In the genomic region with DNA sequence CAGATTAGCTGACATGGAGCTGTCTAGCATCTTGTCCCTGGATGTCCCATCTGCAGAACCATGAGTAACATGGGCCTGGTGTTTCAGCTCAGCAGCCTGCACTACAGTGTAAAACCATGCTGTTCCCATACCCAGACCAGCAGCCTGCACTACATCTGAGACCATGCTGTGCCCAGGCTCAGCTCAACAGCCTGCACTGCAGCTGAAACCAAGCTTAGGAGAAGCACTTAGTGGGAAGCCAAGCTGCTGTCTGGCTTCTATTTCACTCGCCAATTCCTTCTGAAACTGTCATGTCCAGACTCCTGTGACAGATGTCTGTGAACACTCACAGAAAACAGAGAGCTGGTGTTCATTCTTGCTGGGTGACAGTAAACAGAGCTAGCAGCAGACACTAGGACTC, we compare ENCODE assay signal across 18 mouse cellular contexts.
A peak's percentile ranks its signal among the peaks of the same experiment; 100 is the strongest.
DNase-seq lines count a peak whose midpoint lies in the region; ATAC-seq and TF ChIP-seq lines count a peak whose summit lies in the region.
"Had no signal": no experiment of that assay in that cellular context is flagged by ENCODE, and none has a peak within 500 bp of the region (broad histone marks: within the 10 kb centered on the region; RNA-seq: fewer than 3 reads in every experiment).

No protein-coding gene starts in this region.

- peaks cover 37% of the 10 kb centered on the region for H3K4me1 ChIP-seq in heart, embryonic 12.5 days (replicated peaks)
- H3K4me1 ChIP-seq in midbrain, postnatal 0 days (ENCODE audit: insufficient read depth, low read length) = no peaks in the 10 kb centered on the region
- no peaks in the 10 kb centered on the region for H3K4me1 ChIP-seq in midbrain, embryonic 16.5 days (ENCODE audit: control insufficient read depth, insufficient read depth, low read length)
- H3K4me1 ChIP-seq: hindbrain, embryonic 15.5 days; limb, embryonic 13.5 days; midbrain, embryonic 13.5 days had no signal

- no peaks in the 10 kb centered on the region for H3K27me3 ChIP-seq in heart, embryonic 12.5 days (replicated peaks)
- no peaks in the 10 kb centered on the region for H3K27me3 ChIP-seq in midbrain, postnatal 0 days (ENCODE audit: insufficient read depth, low read length)
- no peaks in the 10 kb centered on the region for H3K27me3 ChIP-seq in midbrain, embryonic 16.5 days (ENCODE audit: control insufficient read depth, insufficient read depth, low read depth, low read length)
- H3K27me3 ChIP-seq: CH12.LX; hindbrain, embryonic 15.5 days; limb, embryonic 13.5 days; midbrain, embryonic 13.5 days; Patski had no signal

- no peaks in the 10 kb centered on the region for H3K36me3 ChIP-seq in heart, embryonic 12.5 days
- H3K36me3 ChIP-seq in midbrain, postnatal 0 days (ENCODE audit: insufficient read depth, low read length) = no peaks in the 10 kb centered on the region
- H3K36me3 ChIP-seq in midbrain, embryonic 16.5 days (ENCODE audit: control insufficient read depth, insufficient read depth, low read length) = no peaks in the 10 kb centered on the region
- H3K36me3 ChIP-seq: hindbrain, embryonic 15.5 days; midbrain, embryonic 13.5 days had no signal

- H3K4me3 ChIP-seq in heart, embryonic 12.5 days = no peak overlapping the region
- H3K4me3 ChIP-seq in midbrain, postnatal 0 days (ENCODE audit: low read depth, low read length) = no peak overlapping the region
- H3K4me3 ChIP-seq in midbrain, embryonic 16.5 days (ENCODE audit: low read depth, low read length) = no peak overlapping the region
- no peak overlapping the region for H3K4me3 ChIP-seq in gastrocnemius, adult 2 months
- H3K4me3 ChIP-seq: heart, adult 2 months; hindbrain, embryonic 15.5 days; limb, embryonic 13.5 days; midbrain, embryonic 13.5 days had no signal

- H3K27ac ChIP-seq in heart, embryonic 12.5 days (ENCODE audit: poor library complexity, severe bottlenecking) = peak overlapping the region; percentile 50
- H3K27ac ChIP-seq in midbrain, postnatal 0 days (ENCODE audit: low read depth, low read length) = no peak overlapping the region
- H3K27ac ChIP-seq in midbrain, embryonic 16.5 days (ENCODE audit: low read length) = no peak overlapping the region
- H3K27ac ChIP-seq in gastrocnemius, adult 2 months = no peak overlapping the region
- H3K27ac ChIP-seq: heart, adult 2 months; hindbrain, embryonic 15.5 days; limb, embryonic 13.5 days; midbrain, embryonic 13.5 days had no signal

- H3K9me3 ChIP-seq in heart, embryonic 12.5 days (replicated peaks) = no peaks in the 10 kb centered on the region
- H3K9me3 ChIP-seq in midbrain, postnatal 0 days (ENCODE audit: low read length) = no peaks in the 10 kb centered on the region
- H3K9me3 ChIP-seq in midbrain, embryonic 16.5 days (replicated peaks; ENCODE audit: control insufficient read depth, low read length, poor library complexity, severe bottlenecking) = no peaks in the 10 kb centered on the region
- H3K9me3 ChIP-seq: hindbrain, embryonic 15.5 days; limb, embryonic 13.5 days; midbrain, embryonic 13.5 days had no signal

- intact Hi-C loops in heart, postnatal 36 days (cut with DNase I) = no loop called here
- intact Hi-C loops in gastrocnemius, adult 2 months (cut with DNase I) = no loop called here

- 19% methylated on average over 1 of the region's 1 CpGs for WGBS in heart, embryonic 12.5 days
- WGBS in midbrain, postnatal 0 days = 71% methylated on average over 1 of the region's 1 CpGs
- WGBS in midbrain, embryonic 16.5 days = 74% methylated on average over 1 of the region's 1 CpGs

- H3K9ac ChIP-seq in heart, embryonic 12.5 days = no peak overlapping the region
- no peak overlapping the region for H3K9ac ChIP-seq in midbrain, postnatal 0 days (replicated peaks; ENCODE audit: low read length, poor library complexity, severe bottlenecking)
- H3K9ac ChIP-seq in midbrain, embryonic 16.5 days (ENCODE audit: low read depth, low read length) = no peak overlapping the region
- H3K9ac ChIP-seq: hindbrain, embryonic 15.5 days; limb, embryonic 13.5 days; midbrain, embryonic 13.5 days had no signal

- peak; percentile 39 to 67 for DNase-seq in cerebellum, postnatal 10 days
- no peak for DNase-seq in cerebellum, adult 11 months
- DNase-seq in heart, postnatal 36 days = no peak
- peak; percentile 66 for DNase-seq in midbrain, postnatal 0 days (ENCODE audit: low spot score)
- no peak for DNase-seq in gastrocnemius, adult 2 months
- no peak for DNase-seq in adrenal gland, adult (ENCODE audit: inconsistent age in 2 of 2, low spot score in 1 of 2)
- DNase-seq: cerebellum, adult 9-10 months; heart, adult 2 months; lung, postnatal 36 days; right cerebral cortex, postnatal 4 days; thymus, adult 2 months had no signal

- H3K4me2 ChIP-seq in heart, embryonic 12.5 days = no peak overlapping the region
- H3K4me2 ChIP-seq in midbrain, postnatal 0 days (ENCODE audit: low read depth, low read length, poor library complexity, severe bottlenecking) = no peak overlapping the region
- no peak overlapping the region for H3K4me2 ChIP-seq in midbrain, embryonic 16.5 days (ENCODE audit: low read length)
- H3K4me2 ChIP-seq: hindbrain, embryonic 15.5 days; limb, embryonic 13.5 days; midbrain, embryonic 13.5 days had no signal

- no peak for TF ChIP-seq CTCF in midbrain, postnatal 0 days (IDR thresholded peaks at IDR 0.05)
- TF ChIP-seq CTCF in gastrocnemius, adult 2 months (IDR thresholded peaks at IDR 0.05) = no peak

- no peak; the same call in 1 of the 2 replicates for ATAC-seq in heart, embryonic 12.5 days (ENCODE audit: insufficient number of reproducible peaks, low FRiP score)
- ATAC-seq in midbrain, postnatal 0 days (ENCODE audit: low FRiP score) = no peak
- ATAC-seq in midbrain, embryonic 16.5 days = no peak
- ATAC-seq: midbrain, embryonic 13.5 days; Patski had no signal

Comparison
In these comparisons a context has a peak if more than half of its experiments do, and no peak if none do; other contexts are left out.
1. DNase-seq: peak in cerebellum, postnatal 10 days (2 of 2) and midbrain, postnatal 0 days (single experiment); none in cerebellum, adult 11 months (single experiment), heart, postnatal 36 days (0 of 2), gastrocnemius, adult 2 months (single experiment) and adrenal gland, adult (0 of 2).